Mouse (Mus musculus): ENCODE data around the gene Pbx2. TPM values are rescaled to one million over a fixed set of nuclear protein-coding genes. Genes with fewer than 3 reads are reported as not detected.

Pbx2 gene
- polyA plus RNA-seq, 1 experiment from 2014 or later, result 16.7 TPM

DNA sequence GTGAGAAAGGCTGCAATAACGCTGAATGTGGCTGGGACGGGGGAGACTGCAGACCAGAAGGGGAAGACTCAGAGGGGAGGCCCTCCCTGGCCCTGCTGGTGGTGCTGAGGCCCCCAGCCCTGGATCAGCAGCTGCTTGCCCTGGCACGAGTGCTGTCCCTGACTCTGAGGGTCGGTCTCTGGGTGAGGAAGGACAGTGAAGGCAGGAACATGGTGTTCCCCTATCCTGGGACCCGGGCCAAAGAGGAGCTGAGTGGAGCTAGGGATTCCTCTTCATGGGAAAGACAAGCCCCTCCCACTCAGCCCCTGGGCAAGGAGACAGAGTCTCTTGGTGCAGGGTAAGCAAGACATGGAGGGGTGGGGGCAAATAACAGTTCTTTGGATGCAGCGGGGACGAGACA lies 7.7 kb upstream of the Pbx2 start:
- H3K9ac ChIP-seq, result no peak overlapping the region

DNA sequence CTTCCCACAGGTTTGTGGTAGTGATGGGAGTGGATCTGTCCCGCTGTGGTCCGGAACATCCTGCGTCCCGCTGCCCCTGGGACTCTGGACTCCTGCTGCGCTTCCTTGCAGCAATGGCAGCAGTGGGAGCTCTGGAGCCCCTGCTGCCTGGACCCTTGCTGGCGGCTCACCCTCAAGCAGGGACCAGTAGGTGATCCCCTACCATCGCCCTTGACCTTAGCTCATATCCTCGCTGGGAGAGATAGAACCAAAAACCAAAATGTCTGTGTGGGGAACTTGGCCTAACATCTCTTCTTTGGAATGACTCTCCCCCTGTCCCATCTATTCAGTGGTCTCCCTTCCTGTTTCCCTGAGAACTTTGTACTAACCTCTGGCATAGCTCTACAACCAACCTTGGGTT lies 7.2 kb upstream of the Pbx2 start:
- Histone ChIP-seq H3K27ac (no peak overlapping the region), H3K4me3 (replicated peaks) (no peak overlapping the region), H3K27me3 (no peaks in the 10 kb centered on the region), H3K9me3 (replicated peaks) (no peaks in the 10 kb centered on the region), H3K9ac (no peak overlapping the region), H3K36me3 (no peaks in the 10 kb centered on the region), H3K4me1 (peaks cover 26% of the 10 kb centered on the region), H3K4me2 (no peak overlapping the region)
- ATAC-seq (replicated peaks; ENCODE audit: low FRiP score), result no peak
- 93% methylated on average over 8 of the region's 8 CpGs for WGBS

More for the DNA sequence above, 7.7 kb upstream of the Pbx2 start:
- H3K27me3 ChIP-seq, result no peaks in the 10 kb centered on the region
- H3K36me3 ChIP-seq, result no peaks in the 10 kb centered on the region
- no peak for ATAC-seq (replicated peaks; ENCODE audit: low FRiP score)
- peaks cover 21% of the 10 kb centered on the region for H3K4me1 ChIP-seq
- no peak overlapping the region for H3K27ac ChIP-seq
- WGBS, result 63% methylated on average over 7 of the region's 7 CpGs
- H3K4me3 ChIP-seq (replicated peaks), result no peak overlapping the region
- no peak overlapping the region for H3K4me2 ChIP-seq
- H3K9me3 ChIP-seq (replicated peaks), result no peaks in the 10 kb centered on the region

DNA sequence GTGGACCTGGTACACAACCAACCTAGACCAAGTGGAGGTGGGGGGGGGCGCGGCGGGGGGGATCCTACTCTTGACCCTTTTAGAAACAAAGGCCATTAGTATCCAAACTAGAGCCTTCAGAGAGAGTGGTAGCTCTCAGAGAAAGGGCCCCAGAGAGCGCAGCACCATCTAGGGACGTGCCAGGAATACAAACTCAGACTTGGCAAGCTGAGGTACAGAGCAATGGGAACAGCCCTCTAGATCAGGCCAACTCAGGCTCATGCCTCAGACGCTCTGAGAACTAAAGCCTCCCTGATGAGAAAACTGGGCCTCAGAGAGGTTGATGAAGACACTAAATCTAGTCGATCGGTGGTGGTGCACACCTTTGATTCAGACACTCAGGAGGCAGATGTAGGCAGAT lies 5.9 kb upstream of the Pbx2 start:
- Histone ChIP-seq H3K4me1 (peaks cover 39% of the 10 kb centered on the region), H3K9ac (no peak overlapping the region), H3K4me3 (replicated peaks) (no peak overlapping the region), H3K27me3 (no peaks in the 10 kb centered on the region), H3K9me3 (replicated peaks) (no peaks in the 10 kb centered on the region), H3K36me3 (no peaks in the 10 kb centered on the region), H3K4me2 (no peak overlapping the region), H3K27ac (no peak overlapping the region)
- ATAC-seq (replicated peaks; ENCODE audit: low FRiP score), result no peak
- WGBS, result 93% methylated on average over 8 of the region's 8 CpGs

DNA sequence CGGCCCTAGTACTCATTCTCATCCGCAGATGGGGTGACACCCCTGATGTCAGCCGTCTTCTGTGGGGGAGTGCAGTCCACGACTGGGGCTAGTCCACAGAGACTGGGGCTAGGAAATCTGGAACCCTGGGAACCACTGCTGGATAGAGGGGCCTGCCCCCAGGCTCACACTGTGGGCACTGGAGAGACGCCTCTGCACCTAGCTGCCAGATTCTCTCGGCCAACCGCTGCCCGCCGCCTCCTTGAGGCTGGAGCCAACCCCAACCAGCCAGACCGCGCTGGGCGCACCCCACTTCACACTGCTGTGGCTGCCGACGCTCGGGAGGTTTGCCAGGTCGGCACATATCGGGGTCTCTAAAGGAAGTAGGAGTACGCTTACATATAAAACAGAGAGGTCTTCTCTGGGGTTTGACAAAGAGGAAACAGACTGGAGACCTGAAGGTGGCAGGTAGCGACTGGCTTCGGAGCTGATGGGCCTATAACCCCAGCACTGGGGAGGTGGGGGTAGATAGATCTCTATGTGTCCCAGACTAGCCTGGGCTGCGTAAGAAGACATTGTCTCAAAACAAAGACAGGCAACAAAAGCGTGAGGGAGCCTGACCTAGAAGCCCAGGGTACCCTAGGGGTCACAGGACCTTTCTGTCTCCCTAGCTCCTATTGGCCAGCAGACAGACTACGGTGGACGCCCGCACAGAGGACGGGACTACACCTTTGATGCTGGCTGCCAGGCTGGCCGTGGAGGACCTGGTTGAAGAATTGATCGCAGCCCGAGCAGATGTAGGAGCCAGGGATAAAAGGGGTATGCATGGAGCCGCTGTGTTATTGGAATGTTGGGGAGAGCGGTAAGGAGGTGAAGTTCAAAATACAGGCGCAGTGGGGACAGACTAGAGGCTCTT lies 4.9 kb upstream of the Pbx2 start:
- ATAC-seq (replicated peaks; ENCODE audit: low FRiP score), result no peak
- H3K36me3 ChIP-seq, result no peaks in the 10 kb centered on the region
- H3K4me1 ChIP-seq, result peaks cover 49% of the 10 kb centered on the region
- no peaks in the 10 kb centered on the region for H3K9me3 ChIP-seq (replicated peaks)
- peak overlapping the region; percentile 95 for H3K9ac ChIP-seq
- H3K4me3 ChIP-seq (replicated peaks), result peak overlapping the region; percentile 82
- 29% methylated on average over 32 of the region's 32 CpGs for WGBS
- peak overlapping the region; percentile 100 for H3K27ac ChIP-seq
- H3K27me3 ChIP-seq, result no peaks in the 10 kb centered on the region
- H3K4me2 ChIP-seq, result peak overlapping the region; percentile 96

DNA sequence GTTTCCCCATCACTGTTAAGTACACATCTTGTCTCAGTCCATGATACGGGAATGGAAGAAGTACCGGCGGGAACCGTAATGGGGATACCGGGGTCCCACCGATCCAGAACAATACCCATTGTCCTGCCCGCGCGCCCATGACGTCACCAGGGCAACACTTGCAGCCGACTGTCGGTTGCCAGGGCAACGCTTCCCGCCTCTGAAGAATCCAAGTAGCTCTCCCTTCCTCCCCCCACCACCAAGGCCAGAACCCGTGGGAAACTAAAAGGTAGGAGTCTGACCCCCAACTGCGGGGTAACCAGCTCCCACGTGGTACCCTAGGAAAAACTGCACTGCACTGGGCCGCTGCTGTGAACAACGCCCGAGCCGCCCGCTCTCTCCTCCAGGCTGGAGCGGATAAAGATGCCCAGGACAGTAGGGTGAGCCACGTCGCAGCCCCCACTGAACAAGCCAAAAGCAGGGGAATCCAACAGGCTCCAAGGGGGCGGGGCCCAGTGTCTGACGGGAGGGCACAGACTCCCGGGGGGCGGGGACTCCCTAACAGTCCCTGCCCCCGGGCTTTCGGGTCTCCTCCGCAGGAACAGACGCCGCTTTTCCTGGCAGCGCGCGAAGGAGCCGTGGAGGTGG lies 4.2 kb upstream of the Pbx2 start:
- Histone ChIP-seq H3K9ac (peak overlapping the region; percentile 95), H3K27ac (peak overlapping the region; percentile 100), H3K4me1 (peaks cover 56% of the 10 kb centered on the region), H3K9me3 (replicated peaks) (no peaks in the 10 kb centered on the region), H3K4me2 (peak overlapping the region; percentile 96), H3K27me3 (no peaks in the 10 kb centered on the region), H3K36me3 (no peaks in the 10 kb centered on the region), H3K4me3 (replicated peaks) (peak overlapping the region; percentile 82)
- peak; percentile 81 for ATAC-seq (replicated peaks; ENCODE audit: low FRiP score)
- under 1% methylated on average over 38 of the region's 38 CpGs for WGBS

DNA sequence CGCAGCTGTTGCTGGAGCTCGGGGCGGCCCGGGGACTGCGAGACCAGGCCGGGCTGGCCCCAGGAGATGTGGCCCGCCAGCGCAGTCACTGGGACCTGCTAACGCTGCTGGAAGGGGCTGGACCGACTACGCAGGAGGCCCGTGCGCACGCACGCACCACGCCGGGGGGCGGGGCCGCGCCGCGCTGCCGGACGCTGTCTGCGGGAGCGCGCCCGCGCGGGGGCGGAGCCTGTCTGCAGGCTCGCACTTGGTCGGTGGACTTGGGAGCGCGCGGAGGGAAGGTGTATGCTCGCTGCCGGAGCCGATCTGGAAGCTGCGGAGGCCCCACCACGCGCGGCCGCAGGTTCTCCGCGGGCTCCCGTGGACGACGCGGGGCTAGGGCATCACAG lies 3.6 kb upstream of the Pbx2 start:
- Histone ChIP-seq H3K4me1 (peaks cover 57% of the 10 kb centered on the region), H3K27ac (peak overlapping the region; percentile 100), H3K36me3 (no peaks in the 10 kb centered on the region), H3K9ac (peak overlapping the region; percentile 95), H3K27me3 (no peaks in the 10 kb centered on the region), H3K4me3 (replicated peaks) (peak overlapping the region; percentile 82), H3K9me3 (replicated peaks) (no peaks in the 10 kb centered on the region), H3K4me2 (peak overlapping the region; percentile 96)
- ATAC-seq (replicated peaks; ENCODE audit: low FRiP score), result peak; percentile 73
- 1% methylated on average over 49 of the region's 50 CpGs for WGBS

DNA sequence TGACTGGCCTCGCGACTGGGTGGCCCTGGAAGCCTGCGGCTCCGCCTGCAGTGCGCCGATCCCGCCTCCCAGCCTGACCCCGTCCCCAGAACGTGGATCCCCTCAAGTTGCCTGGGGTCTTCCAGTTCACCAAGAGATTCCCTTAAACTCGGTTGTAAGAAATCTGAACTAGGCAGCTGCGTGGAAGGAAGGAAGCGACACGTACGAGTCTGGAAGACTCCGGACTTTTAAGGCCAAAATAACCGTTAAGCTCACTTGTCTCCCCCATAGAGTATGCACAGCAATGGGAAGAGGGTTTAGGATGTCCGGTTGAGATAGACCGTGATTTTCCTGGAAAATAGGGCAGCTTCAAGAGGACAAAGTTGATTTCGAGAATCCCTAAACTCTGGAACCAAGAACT lies 3.3 kb upstream of the Pbx2 start:
- ATAC-seq (replicated peaks; ENCODE audit: low FRiP score), result no peak
- Histone ChIP-seq H3K27ac (peak overlapping the region; percentile 100), H3K27me3 (no peaks in the 10 kb centered on the region), H3K9ac (peak overlapping the region; percentile 95), H3K4me3 (replicated peaks) (peak overlapping the region; percentile 82), H3K36me3 (no peaks in the 10 kb centered on the region), H3K9me3 (replicated peaks) (no peaks in the 10 kb centered on the region), H3K4me1 (peaks cover 57% of the 10 kb centered on the region), H3K4me2 (peak overlapping the region; percentile 96)
- WGBS, result 4% methylated on average over 19 of the region's 19 CpGs

DNA sequence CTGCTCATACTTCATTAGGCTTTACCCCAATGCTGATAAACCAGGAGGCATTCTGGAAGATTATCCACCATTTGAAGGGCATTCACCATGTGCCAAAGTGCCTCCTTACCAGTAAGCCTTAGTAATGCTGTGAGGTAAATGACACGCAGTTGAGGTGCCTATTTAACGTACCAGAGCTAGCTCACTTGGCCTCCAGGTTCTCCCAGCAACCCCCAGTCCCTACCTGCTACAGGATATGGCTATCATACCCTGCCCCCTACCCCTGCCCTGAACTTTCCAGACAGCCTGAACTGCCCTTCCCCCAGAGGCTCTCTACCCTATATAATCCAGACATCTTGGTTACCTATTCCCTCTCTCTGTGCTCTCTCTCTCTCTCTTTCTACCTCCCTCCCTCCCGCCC lies 2.3 kb upstream of the Pbx2 start:
- peak overlapping the region; percentile 100 for H3K27ac ChIP-seq
- no peak for ATAC-seq (replicated peaks; ENCODE audit: low FRiP score)
- 47% methylated on average over 3 of the region's 3 CpGs for WGBS
- peaks cover 64% of the 10 kb centered on the region for H3K4me1 ChIP-seq
- H3K9me3 ChIP-seq (replicated peaks), result no peaks in the 10 kb centered on the region
- H3K9ac ChIP-seq, result no peak overlapping the region
- H3K27me3 ChIP-seq, result no peaks in the 10 kb centered on the region
- H3K4me3 ChIP-seq (replicated peaks), result no peak overlapping the region
- H3K4me2 ChIP-seq, result peak overlapping the region; percentile 72
- no peaks in the 10 kb centered on the region for H3K36me3 ChIP-seq

DNA sequence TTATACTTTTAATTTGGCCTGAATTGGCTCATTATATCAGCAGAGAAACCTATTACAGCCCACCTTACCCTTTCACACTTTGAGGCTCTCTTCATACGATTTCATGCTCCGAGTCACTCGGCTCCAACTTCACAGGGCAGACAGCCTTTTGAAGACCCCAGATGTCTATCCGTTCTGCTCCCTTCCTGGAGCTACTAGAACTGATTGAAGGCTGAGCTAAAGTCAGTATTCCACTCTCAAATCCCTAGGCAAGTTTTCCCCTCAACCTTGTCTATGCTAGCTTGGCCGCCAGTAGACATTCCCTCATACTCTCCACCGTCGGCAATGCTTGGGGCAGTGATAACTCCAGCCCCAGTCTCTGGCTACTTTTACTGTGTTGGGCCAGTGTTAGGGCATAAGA lies 1.9 kb upstream of the Pbx2 start:
- Histone ChIP-seq H3K9ac (0 out of 2 replicates have a peak overlapping the region, but pooled peaks have one; percentile 7), H3K36me3 (peaks cover 3% of the 10 kb centered on the region)
- 19% methylated on average over 7 of the region's 7 CpGs for WGBS

DNA sequence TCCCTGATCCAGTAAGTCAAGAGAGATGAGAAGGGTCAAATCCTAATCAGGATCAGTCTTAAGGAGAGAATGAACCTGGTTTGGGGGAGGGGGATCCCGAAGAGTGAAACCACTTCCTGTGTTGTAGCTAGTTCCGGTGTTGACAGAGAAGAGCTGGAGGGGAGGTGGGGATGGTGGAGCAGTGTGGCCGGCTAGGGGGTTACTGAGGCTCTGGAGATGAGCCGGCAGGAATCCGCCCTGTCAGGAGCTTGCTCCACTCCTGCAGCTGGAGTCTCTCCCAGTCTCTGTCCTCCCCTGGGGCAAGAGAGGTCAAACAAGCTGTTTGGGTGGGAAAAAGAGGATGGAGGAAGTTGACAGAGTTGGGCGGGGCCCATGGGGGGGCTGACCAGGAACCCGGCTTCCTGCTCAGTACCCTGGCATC lies 1.4 kb upstream of the Pbx2 start, which contains the start of gene Gpsm3:
Gene Gpsm3 (plus strand): TSS at position 126 of the 421 bp plus-strand sequence.
- ATAC-seq (replicated peaks; ENCODE audit: low FRiP score), result no peak
- H3K4me2 ChIP-seq, result peak within 1 kb of the TSS; percentile 72
- H3K27me3 ChIP-seq, result no peaks in the 10 kb centered on the region
- WGBS, result 5% methylated on average over 7 of the region's 7 CpGs
- H3K36me3 ChIP-seq, result peaks cover 8% of the 10 kb centered on the region
- H3K9ac ChIP-seq, result 0 out of 2 replicates have a peak within 1 kb of the TSS, but pooled peaks have one; percentile 7
- no peaks in the 10 kb centered on the region for H3K9me3 ChIP-seq (replicated peaks)
- peak within 1 kb of the TSS; percentile 73 for H3K4me3 ChIP-seq (replicated peaks)
- H3K4me1 ChIP-seq, result peaks cover 73% of the 10 kb centered on the region
- H3K27ac ChIP-seq, result peak within 1 kb of the TSS; percentile 100

More for the DNA sequence above, 1.9 kb upstream of the Pbx2 start:
- peak overlapping the region; percentile 72 for H3K4me2 ChIP-seq
- peaks cover 69% of the 10 kb centered on the region for H3K4me1 ChIP-seq
- peak overlapping the region; percentile 73; the same call in 1 of the 2 replicates for H3K4me3 ChIP-seq (replicated peaks)
- peak overlapping the region; percentile 100 for H3K27ac ChIP-seq
- no peak for ATAC-seq (replicated peaks; ENCODE audit: low FRiP score)
- no peaks in the 10 kb centered on the region for H3K27me3 ChIP-seq
- H3K9me3 ChIP-seq (replicated peaks), result no peaks in the 10 kb centered on the region

DNA sequence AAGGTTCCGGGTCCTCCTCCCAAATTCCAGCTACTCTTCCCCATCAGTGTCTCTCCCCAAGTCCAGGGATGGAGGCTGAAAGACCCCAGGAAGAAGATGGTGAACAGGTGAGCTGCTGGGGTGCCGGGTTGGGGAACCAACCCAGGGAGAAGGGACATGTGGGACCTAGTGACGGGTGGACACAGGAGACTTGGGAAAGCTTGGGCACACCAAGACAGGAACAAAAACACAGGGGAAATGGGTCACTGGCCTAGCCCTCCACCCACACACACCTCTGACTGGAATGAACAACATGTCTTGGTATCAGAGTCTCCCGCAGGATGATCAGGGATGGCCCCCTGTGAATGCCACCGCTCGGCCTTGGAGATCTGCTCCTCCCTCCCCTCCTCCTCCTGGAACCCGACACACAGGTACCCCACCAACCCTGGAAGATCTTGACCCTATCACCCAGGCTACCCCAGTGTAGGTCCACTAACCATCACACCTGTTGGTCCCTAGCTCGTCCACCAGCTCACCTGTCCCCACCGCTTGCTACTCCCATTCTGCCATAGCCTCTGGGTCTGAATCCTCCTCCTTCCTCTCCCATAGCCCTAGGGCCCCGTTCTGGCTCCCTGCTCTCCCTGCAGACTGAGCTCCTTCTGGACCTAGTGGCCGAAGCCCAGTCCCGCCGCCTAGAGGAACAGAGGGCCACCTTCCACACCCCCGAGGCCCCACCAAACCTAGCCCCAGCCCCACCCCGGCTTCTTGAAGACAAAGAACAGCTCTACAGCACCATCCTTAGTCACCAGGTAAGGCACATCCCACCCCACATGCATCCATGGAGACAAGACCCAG lies 695 bp upstream of the Pbx2 start:
- Histone ChIP-seq H3K4me2 (peak overlapping the region; percentile 72), H3K27ac (peak overlapping the region; percentile 100), H3K27me3 (no peaks in the 10 kb centered on the region), H3K4me3 (replicated peaks) (peak overlapping the region; percentile 73), H3K9ac (no peak overlapping the region), H3K36me3 (peaks cover 14% of the 10 kb centered on the region), H3K4me1 (peaks cover 80% of the 10 kb centered on the region), H3K9me3 (replicated peaks) (no peaks in the 10 kb centered on the region)
- WGBS, result 51% methylated on average over 15 of the region's 15 CpGs
- ATAC-seq (replicated peaks; ENCODE audit: low FRiP score), result no peak
